Mouse (Mus musculus) liver, embryonic 11.5 days (tissue): ENCODE results near the gene Cybrd1. TPM values are rescaled to one million over a fixed set of nuclear protein-coding genes. Genes with fewer than 3 reads are reported as not detected.

Experiments used
- ATAC-seq: fragments of 200-750 bp; cut with Nextera tagmentation; replicated peaks from 2 replicates; pipeline ENCODE4 v1.8.0; 2017; ENCODE audit warnings: moderate number of reproducible peaks, mild to moderate bottlenecking, moderate TSS enrichment, moderate library complexity; ENCODE audit not compliant: low FRiP score
- DNase-seq: peaks from one replicate; pipeline ENCODE4 v3.0.0-alpha.2; 2017; ENCODE audit warnings: low spot score
- H3K27ac ChIP-seq: fragments of 300-500 bp; sonication (generic); 2 replicates; pipeline ENCODE4 v1.5.1; 2014; ENCODE audit warnings: mild to moderate bottlenecking, low read depth, low read length, control low read depth
- H3K27me3 ChIP-seq: fragments of 300-500 bp; sonication (generic); replicated peaks from 2 replicates; pipeline ENCODE4 v1.6.1; 2014; ENCODE audit warnings: low read length, mixed read lengths; ENCODE audit not compliant: control insufficient read depth, insufficient read depth
- H3K36me3 ChIP-seq: fragments of 300-500 bp; sonication (generic); 2 replicates; pipeline ENCODE4 v1.6.1; 2014; ENCODE audit warnings: mild to moderate bottlenecking, low read length, moderate library complexity, mixed read lengths; ENCODE audit not compliant: control insufficient read depth, insufficient read depth
- H3K4me1 ChIP-seq: fragments of 300-500 bp; sonication (generic); replicated peaks from 2 replicates; pipeline ENCODE4 v1.6.1; 2014; ENCODE audit warnings: low read length, mixed read lengths; ENCODE audit not compliant: control insufficient read depth, insufficient read depth
- H3K4me2 ChIP-seq: fragments of 300-500 bp; sonication (generic); 2 replicates; pipeline ENCODE4 v1.6.1; 2014; ENCODE audit warnings: mild to moderate bottlenecking, control low read depth, moderate library complexity
- H3K4me3 ChIP-seq: fragments of 300-500 bp; sonication (generic); 2 replicates; pipeline ENCODE4 v1.5.1; 2014; ENCODE audit warnings: low read depth, low read length, control low read depth
- H3K9ac ChIP-seq: fragments of 300-500 bp; sonication (generic); 2 replicates; pipeline ENCODE4 v1.6.1; 2014; ENCODE audit warnings: low read depth, low read length, control low read depth
- H3K9me3 ChIP-seq: fragments of 300-500 bp; sonication (generic); 2 replicates; pipeline ENCODE4 v1.6.1; 2016; ENCODE audit warnings: low read length, inconsistent platforms, mixed read lengths; ENCODE audit not compliant: control insufficient read depth
- WGBS: fragments of 180-500 bp; shearing (Covaris S2); extraction: QIAGEN DNeasy Blood & Tissue Kit; methylation state at CpG from one replicate; pipeline ENCODE4 v1.1.7; 2014; 5-methylcytosine and 5-hydroxymethylcytosine counted together
- polyA plus RNA-seq: library from polyadenylated mRNA; unstranded; fragments of >200 nt; fragmentation: Nextera tagmentation; extraction: Ambion mirVana; gene quantifications from 2 replicates; pipeline ENCODE4 v1.2.1, GENCODE M21; 2014

The Cybrd1 gene
- polyA plus RNA-seq, 1 experiment from 2014 or later = 0.84 TPM

DNA sequence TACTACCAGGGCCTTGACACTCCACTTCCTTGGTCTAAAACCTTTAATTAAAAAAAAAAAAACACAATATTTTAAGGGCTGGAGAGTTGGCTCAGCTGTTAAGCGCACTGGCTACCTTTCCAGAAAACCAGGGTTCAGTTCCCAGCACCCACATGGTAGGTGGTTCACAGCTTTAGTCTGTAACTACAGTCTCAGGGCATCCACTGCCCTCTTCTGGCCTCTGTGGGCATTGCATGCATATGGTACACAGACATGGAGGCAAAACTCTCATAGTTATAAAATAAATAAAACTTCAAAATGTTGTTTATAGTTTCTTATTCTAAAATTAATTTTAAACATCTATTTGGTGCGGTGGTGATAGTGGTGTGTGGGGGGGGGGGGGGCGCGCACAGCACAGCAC lies 1.6 kb upstream of the Cybrd1 start:
- WGBS = 80% methylated on average over 4 of the region's 4 CpGs
- H3K9me3 ChIP-seq = no peaks in the 10 kb centered on the region
- H3K36me3 ChIP-seq = no peaks in the 10 kb centered on the region
- H3K4me1 ChIP-seq = peaks cover 8% of the 10 kb centered on the region; the same call in 1 of the 2 replicates
- ATAC-seq (no peak), DNase-seq (no peak)
- peaks cover 33% of the 10 kb centered on the region for H3K27me3 ChIP-seq
- H3K9ac ChIP-seq = no peak overlapping the region
- H3K27ac ChIP-seq = no peak overlapping the region
- no peak overlapping the region for H3K4me3 ChIP-seq
- no peak overlapping the region for H3K4me2 ChIP-seq

DNA sequence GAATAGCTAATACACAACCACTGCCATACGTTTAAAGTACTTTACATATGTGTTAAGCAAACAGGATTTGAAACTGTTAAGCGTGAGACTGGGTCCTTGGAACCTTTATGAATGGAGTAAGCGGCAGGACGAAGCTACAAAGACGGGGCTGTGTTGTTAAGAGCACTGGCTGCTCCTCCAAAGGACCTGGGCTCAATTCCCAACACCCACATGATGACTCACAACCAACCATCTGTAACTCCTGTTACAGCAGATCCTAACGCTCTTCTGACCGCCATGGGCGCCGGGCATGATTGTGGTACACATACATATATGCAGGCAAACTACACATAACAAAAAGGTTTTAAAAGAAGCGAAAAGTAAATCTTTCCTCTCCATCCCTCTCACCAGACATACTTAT lies 3.1 kb downstream of the Cybrd1 start:
- H3K27me3 ChIP-seq = peaks cover 33% of the 10 kb centered on the region
- no peak for ATAC-seq
- 88% methylated on average over 10 of the region's 10 CpGs for WGBS

DNA sequence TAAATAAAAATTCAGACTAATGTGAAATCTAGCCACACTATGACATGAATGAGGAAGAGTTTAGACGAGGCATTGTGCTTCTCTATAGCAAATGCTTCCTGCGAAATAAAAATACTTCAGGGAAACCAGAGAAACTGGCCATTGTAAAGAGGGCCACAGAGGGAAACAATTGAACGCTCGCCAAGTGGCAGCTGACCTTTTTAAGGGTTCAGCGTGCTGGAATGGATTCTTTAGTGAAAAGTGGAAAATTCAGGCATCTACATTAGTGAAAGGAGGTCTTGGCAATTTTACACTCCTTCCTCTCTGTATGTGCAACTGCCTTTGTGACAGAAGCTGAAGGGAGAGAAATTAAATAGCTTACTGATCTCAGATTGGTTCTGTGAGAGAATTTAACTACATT lies 3.7 kb downstream of the Cybrd1 start:
- H3K36me3 ChIP-seq = no peaks in the 10 kb centered on the region
- no peak overlapping the region for H3K4me3 ChIP-seq
- 62% methylated on average over 5 of the region's 5 CpGs for WGBS
- no peak overlapping the region for H3K4me2 ChIP-seq
- peaks cover 33% of the 10 kb centered on the region for H3K27me3 ChIP-seq
- ATAC-seq (no peak), DNase-seq (no peak)
- no peaks in the 10 kb centered on the region for H3K9me3 ChIP-seq
- no peak overlapping the region for H3K27ac ChIP-seq
- H3K4me1 ChIP-seq = peaks cover 8% of the 10 kb centered on the region; the same call in 1 of the 2 replicates
- H3K9ac ChIP-seq = no peak overlapping the region

More for the DNA sequence above, 3.1 kb downstream of the Cybrd1 start:
- Histone ChIP-seq H3K36me3 (no peaks in the 10 kb centered on the region), H3K9me3 (no peaks in the 10 kb centered on the region), H3K27ac (no peak overlapping the region), H3K4me1 (peaks cover 8% of the 10 kb centered on the region; the same call in 1 of the 2 replicates), H3K4me3 (no peak overlapping the region), H3K9ac (no peak overlapping the region), H3K4me2 (no peak overlapping the region)
- no peak for DNase-seq

DNA sequence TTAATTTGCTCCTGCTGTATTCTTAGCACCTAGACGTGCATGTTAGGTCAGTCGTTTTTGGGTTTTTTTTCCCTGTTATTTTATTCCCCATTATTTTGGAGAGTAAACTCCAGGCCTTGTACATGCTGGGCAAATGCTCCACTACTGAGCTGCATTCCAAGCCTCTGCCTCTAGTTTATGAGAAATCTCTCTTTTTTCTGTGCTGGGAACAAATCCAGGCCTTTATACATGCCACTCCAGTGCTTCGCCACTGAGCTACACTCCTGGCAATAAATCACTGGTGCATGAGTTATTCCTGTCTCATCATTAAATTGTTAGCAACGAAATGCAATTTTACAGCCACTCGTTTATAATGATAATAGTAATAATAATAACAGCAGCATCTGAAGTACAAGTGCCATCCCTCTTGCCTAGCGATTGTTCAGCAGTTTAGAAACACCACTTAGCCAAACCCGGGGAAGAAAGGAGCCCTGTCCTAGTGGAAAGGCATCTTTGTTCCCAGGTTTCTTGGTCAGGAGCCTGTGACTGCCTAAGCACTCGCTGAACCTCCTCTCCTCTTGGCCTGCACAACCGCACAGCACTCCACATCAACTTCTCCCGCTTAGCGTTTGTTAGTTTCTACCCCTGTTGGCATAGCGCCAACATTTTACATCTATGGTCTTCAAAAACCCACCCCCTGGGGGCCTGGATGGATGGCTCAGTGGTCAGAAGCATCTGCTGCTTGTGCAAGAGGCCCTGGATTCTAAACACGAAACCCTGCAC lies 4.7 kb downstream of the Cybrd1 start:
- Histone ChIP-seq H3K4me2 (no peak overlapping the region), H3K9ac (no peak overlapping the region), H3K4me3 (no peak overlapping the region), H3K36me3 (no peaks in the 10 kb centered on the region), H3K4me1 (peaks cover 8% of the 10 kb centered on the region; the same call in 1 of the 2 replicates), H3K27ac (no peak overlapping the region), H3K27me3 (peaks cover 28% of the 10 kb centered on the region), H3K9me3 (no peaks in the 10 kb centered on the region)
- DNase-seq (no peak), ATAC-seq (no peak)
- WGBS = 83% methylated on average over 13 of the region's 13 CpGs

DNA sequence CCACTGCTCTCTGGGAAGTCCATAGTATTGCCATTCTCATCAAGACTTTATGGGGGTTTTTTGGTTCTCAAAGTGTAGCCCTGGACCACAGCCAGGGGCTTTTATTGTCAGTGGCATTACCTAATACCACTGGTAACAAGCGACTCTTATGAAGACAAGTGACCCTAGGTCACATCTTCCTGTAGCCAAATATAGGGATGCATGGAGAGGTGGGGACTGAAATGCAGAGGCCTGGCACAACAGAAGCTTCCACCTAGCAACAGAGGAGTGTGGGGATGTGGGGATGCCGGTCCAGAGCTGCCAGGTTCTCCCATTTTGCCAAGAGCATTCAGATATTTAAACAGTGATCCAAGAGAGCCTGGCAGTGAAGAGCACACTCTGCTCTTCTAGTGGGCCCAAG lies 5.9 kb downstream of the Cybrd1 start:
- WGBS = 68% methylated on average over 2 of the region's 2 CpGs
- DNase-seq (no peak), ATAC-seq (no peak)
- H3K9me3 ChIP-seq = no peaks in the 10 kb centered on the region
- H3K27me3 ChIP-seq = peaks cover 17% of the 10 kb centered on the region
- no peaks in the 10 kb centered on the region; the same call in 1 of the 2 replicates for H3K4me1 ChIP-seq
- H3K36me3 ChIP-seq = no peaks in the 10 kb centered on the region
- H3K27ac ChIP-seq = no peak overlapping the region
- no peak overlapping the region for H3K9ac ChIP-seq
- no peak overlapping the region for H3K4me3 ChIP-seq
- no peak overlapping the region for H3K4me2 ChIP-seq

DNA sequence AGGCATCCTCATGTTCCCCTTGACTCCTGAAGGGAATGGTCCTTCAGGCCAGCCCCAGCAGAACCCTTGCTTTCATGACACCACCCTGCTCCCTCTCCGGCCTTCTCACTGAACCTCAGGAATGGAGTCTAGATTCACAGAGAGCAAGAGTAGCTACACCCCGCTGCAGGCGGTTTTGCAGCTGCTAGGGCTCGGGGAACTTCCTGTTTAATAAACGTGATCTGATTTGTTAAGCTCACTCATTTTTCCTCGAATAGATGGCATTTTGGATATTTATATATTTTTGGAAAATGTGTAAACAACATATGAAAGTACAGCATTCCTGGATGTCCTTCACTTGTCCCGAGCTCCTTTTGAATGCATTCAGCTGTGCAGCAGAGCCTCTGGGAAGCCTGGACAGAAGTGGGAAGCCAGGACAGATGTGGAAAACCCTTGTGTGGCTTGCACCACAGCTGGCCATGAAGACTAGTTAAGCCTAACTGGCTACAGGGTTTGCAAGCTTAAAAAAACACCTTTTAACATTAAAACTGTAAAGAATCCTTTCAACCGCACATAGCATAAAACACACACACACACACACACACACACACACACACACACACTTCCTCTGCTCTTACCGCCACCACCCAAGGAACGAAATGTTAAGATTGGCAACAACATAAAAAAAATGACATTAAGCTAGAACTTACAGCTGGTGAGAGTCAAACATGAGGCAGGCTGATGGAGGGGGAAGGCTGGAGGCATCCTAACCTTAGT lies 10.2 kb downstream of the Cybrd1 start:
- DNase-seq (no peak), ATAC-seq (no peak)
- Histone ChIP-seq H3K9me3 (no peaks in the 10 kb centered on the region), H3K36me3 (no peaks in the 10 kb centered on the region), H3K27ac (no peak overlapping the region), H3K27me3 (no peaks in the 10 kb centered on the region), H3K9ac (no peak overlapping the region), H3K4me2 (no peak overlapping the region), H3K4me1 (no peaks in the 10 kb centered on the region), H3K4me3 (no peak overlapping the region)
- 76% methylated on average over 10 of the region's 10 CpGs for WGBS

DNA sequence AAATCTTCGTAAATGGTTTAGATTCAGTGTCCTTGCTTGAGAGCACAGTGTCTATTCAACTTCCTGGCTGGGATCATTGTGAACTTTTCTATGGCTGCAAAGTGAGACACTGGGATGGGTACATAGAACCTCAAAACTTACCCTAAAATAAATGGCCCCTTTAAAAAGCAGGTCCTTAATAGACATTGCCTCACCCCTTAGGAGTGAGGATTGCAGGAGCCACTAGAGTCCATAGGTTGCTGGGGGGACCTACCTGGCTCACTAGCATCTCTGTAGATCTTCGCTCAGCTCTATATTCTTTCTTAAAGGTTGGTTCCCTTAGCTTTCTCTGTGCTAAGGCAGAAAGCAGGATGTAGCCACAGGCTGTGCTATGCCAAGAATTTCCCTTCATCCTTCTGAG lies 12.6 kb downstream of the Cybrd1 start:
- no peaks in the 10 kb centered on the region for H3K9me3 ChIP-seq
- ATAC-seq = no peak
- no peaks in the 10 kb centered on the region for H3K36me3 ChIP-seq
- no peak overlapping the region for H3K4me3 ChIP-seq
- no peaks in the 10 kb centered on the region for H3K27me3 ChIP-seq
- no peak overlapping the region for H3K4me2 ChIP-seq
- H3K9ac ChIP-seq = no peak overlapping the region
- peaks cover 4% of the 10 kb centered on the region; the same call in 1 of the 2 replicates for H3K4me1 ChIP-seq
- DNase-seq = no peak
- 88% methylated on average over 2 of the region's 2 CpGs for WGBS
- no peak overlapping the region for H3K27ac ChIP-seq

DNA sequence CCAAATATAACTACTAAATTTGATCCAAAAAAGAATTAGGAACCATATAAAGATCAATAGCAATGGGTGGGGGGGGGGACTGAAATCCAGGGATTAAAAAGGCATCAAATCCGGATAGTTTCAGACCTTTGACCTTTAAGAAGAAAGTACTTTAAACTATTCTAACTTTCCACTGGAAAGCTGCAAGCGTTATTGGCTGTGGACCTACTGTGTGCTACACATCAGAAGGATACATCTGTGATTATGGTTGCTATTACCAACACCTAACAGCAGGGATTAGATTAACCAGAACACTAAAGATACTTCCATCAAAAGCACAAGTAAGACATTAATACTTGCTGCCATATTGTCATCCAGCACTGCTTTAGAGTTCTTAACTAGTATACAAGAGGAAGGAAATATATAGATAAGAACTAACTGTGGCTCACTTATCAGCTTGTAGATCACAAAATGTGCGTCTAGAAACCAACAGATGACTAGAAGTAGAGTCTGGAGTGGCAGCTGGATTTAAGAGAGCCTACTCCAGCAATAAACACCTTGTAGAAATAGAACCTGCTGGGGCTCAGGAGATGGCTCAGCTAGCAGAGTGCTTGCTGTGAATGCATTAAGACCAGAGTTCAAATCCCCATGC lies 14.3 kb downstream of the Cybrd1 start:
- H3K4me2 ChIP-seq = no peak overlapping the region
- no peak overlapping the region for H3K9ac ChIP-seq
- ATAC-seq (no peak), DNase-seq (no peak)
- WGBS = 59% methylated on average over 3 of the region's 3 CpGs
- H3K27me3 ChIP-seq = no peaks in the 10 kb centered on the region
- peaks cover 4% of the 10 kb centered on the region; the same call in 1 of the 2 replicates for H3K4me1 ChIP-seq
- no peak overlapping the region for H3K27ac ChIP-seq
- H3K9me3 ChIP-seq = no peaks in the 10 kb centered on the region
- H3K36me3 ChIP-seq = no peaks in the 10 kb centered on the region
- no peak overlapping the region for H3K4me3 ChIP-seq
